Mouse (Mus musculus) intestine, postnatal 0 days (tissue): ENCODE results near the gene Mink1. TPM values are rescaled to one million over a fixed set of nuclear protein-coding genes. Genes with fewer than 3 reads are reported as not detected.
A peak's percentile ranks its signal among the peaks of the same experiment; 100 is the strongest.

Source experiments
- ATAC-seq: fragments of 200-750 bp; cut with Nextera tagmentation; 2 replicates; pipeline ENCODE4 v1.8.0; 2017; ENCODE audit warnings: mild to moderate bottlenecking, moderate TSS enrichment, moderate library complexity
- H3K27ac ChIP-seq: fragments of 300-500 bp; sonication (generic); 2 replicates; pipeline ENCODE4 v1.5.1; 2014; ENCODE audit warnings: mild to moderate bottlenecking, low read depth, low read length, moderate library complexity
- H3K27me3 ChIP-seq: fragments of 300-500 bp; sonication (generic); replicated peaks from 2 replicates; pipeline ENCODE4 v1.6.1; 2014; ENCODE audit warnings: low read length, mixed read lengths; ENCODE audit not compliant: control insufficient read depth, insufficient read depth
- H3K36me3 ChIP-seq: fragments of 300-500 bp; sonication (generic); 2 replicates; pipeline ENCODE4 v1.6.1; 2014; ENCODE audit warnings: mild to moderate bottlenecking, moderate library complexity; ENCODE audit not compliant: control insufficient read depth, insufficient read depth
- H3K4me1 ChIP-seq: fragments of 300-500 bp; sonication (generic); replicated peaks from 2 replicates; pipeline ENCODE4 v1.6.1; 2014; ENCODE audit warnings: antibody characterized with exemption, low read length, mixed read lengths; ENCODE audit not compliant: control insufficient read depth, insufficient read depth
- H3K4me2 ChIP-seq: fragments of 300-500 bp; sonication (generic); replicated peaks from 2 replicates; pipeline ENCODE4 v1.6.1; 2014; ENCODE audit warnings: low read depth, mild to moderate bottlenecking, moderate library complexity
- H3K4me3 ChIP-seq: fragments of 300-500 bp; sonication (generic); 2 replicates; pipeline ENCODE4 v1.5.1; 2014; ENCODE audit warnings: low read depth, low read length
- H3K9ac ChIP-seq: fragments of 300-500 bp; sonication (generic); 2 replicates; pipeline ENCODE4 v1.6.1; 2014; ENCODE audit warnings: mild to moderate bottlenecking, low read depth, low read length
- H3K9me3 ChIP-seq: fragments of 300-500 bp; sonication (generic); 2 replicates; pipeline ENCODE4 v1.6.1; 2016; ENCODE audit warnings: mixed run types; ENCODE audit not compliant: control insufficient read depth
- CTCF ChIP-seq: sonication (generic); IDR thresholded peaks from 2 replicates; pipeline ENCODE4 v1.5.1; 2016; ENCODE audit warnings: low read depth, mild to moderate bottlenecking, control low read depth, antibody characterized with exemption, moderate library complexity
- WGBS: fragments of 180-500 bp; shearing (Covaris S2); extraction: QIAGEN DNeasy Blood & Tissue Kit; methylation state at CpG from one replicate; pipeline ENCODE4 v1.1.7; 2014; 5-methylcytosine and 5-hydroxymethylcytosine counted together
- polyA plus RNA-seq: library from polyadenylated mRNA; unstranded; fragments of >200 nt; fragmentation: Nextera tagmentation; extraction: Ambion mirVana; gene quantifications from 2 replicates; pipeline ENCODE4 v1.2.1, GENCODE M21; 2015

Mink1 gene
- polyA plus RNA-seq, 1 experiment from 2014 or later = 5.8 TPM

GRCm38 (mm10) chr11:70594253-70594989, 31.7 kb downstream of the Mink1 start:
- Histone ChIP-seq H3K36me3 (peaks cover 18% of the 10 kb centered on the region), H3K4me2 (no peak overlapping the region), H3K9ac (no peak overlapping the region), H3K27me3 (no peaks in the 10 kb centered on the region), H3K4me3 (no peak overlapping the region), H3K4me1 (peaks cover 14% of the 10 kb centered on the region), H3K27ac (no peak overlapping the region), H3K9me3 (no peaks in the 10 kb centered on the region)
- no peak for ATAC-seq
- TF ChIP-seq CTCF = no peak
- 79% methylated on average over 15 of the region's 15 CpGs for WGBS

GRCm38 (mm10) chr11:70595638-70596037, 33.0 kb downstream of the Mink1 start:
- ATAC-seq = peak; percentile 71
- peak overlapping the region; percentile 37 for H3K4me2 ChIP-seq
- no peak overlapping the region for H3K4me3 ChIP-seq
- H3K27me3 ChIP-seq = no peaks in the 10 kb centered on the region
- H3K36me3 ChIP-seq = peaks cover 24% of the 10 kb centered on the region
- H3K9ac ChIP-seq = no peak overlapping the region
- peak overlapping the region; percentile 86 for H3K27ac ChIP-seq
- TF ChIP-seq CTCF = no peak
- WGBS = 22% methylated on average over 2 of the region's 2 CpGs
- H3K9me3 ChIP-seq = no peaks in the 10 kb centered on the region
- H3K4me1 ChIP-seq = peaks cover 14% of the 10 kb centered on the region

GRCm38 (mm10) chr11:70596094-70596493, 33.4 kb downstream of the Mink1 start:
- Histone ChIP-seq H3K4me2 (peak overlapping the region; percentile 28), H3K4me1 (peaks cover 14% of the 10 kb centered on the region), H3K27me3 (no peaks in the 10 kb centered on the region), H3K4me3 (no peak overlapping the region), H3K27ac (peak overlapping the region; percentile 86), H3K9me3 (no peaks in the 10 kb centered on the region), H3K36me3 (peaks cover 24% of the 10 kb centered on the region), H3K9ac (no peak overlapping the region)
- 40% methylated on average over 4 of the region's 4 CpGs for WGBS
- no peak for TF ChIP-seq CTCF
- ATAC-seq = 0 out of 2 replicates have a peak, but pooled peaks have one; percentile 46

GRCm38 (mm10) chr11:70597301-70597700, 34.6 kb downstream of the Mink1 start:
- no peak overlapping the region for H3K9ac ChIP-seq
- H3K27ac ChIP-seq = no peak overlapping the region
- H3K4me2 ChIP-seq = no peak overlapping the region
- H3K4me1 ChIP-seq = peaks cover 14% of the 10 kb centered on the region
- H3K27me3 ChIP-seq = no peaks in the 10 kb centered on the region
- H3K9me3 ChIP-seq = no peaks in the 10 kb centered on the region
- no peak for TF ChIP-seq CTCF
- H3K4me3 ChIP-seq = no peak overlapping the region
- H3K36me3 ChIP-seq = peaks cover 34% of the 10 kb centered on the region
- ATAC-seq = 0 out of 2 replicates have a peak, but pooled peaks have one; percentile 12
- 74% methylated on average over 6 of the region's 6 CpGs for WGBS

- peaks cover 14% of the 10 kb centered on the region for H3K4me1 ChIP-seq
- no peak overlapping the region for H3K9ac ChIP-seq
- H3K36me3 ChIP-seq = peaks cover 40% of the 10 kb centered on the region
- ATAC-seq = no peak
- no peak for TF ChIP-seq CTCF
- H3K4me2 ChIP-seq = no peak overlapping the region
- no peaks in the 10 kb centered on the region for H3K9me3 ChIP-seq
- WGBS = 84% methylated on average over 9 of the region's 9 CpGs
- H3K27me3 ChIP-seq = no peaks in the 10 kb centered on the region
- no peak overlapping the region for H3K4me3 ChIP-seq
- H3K27ac ChIP-seq = no peak overlapping the region
Measured at GRCm38 (mm10) chr11:70598451-70598953, 35.8 kb downstream of the Mink1 start.

GRCm38 (mm10) chr11:70605024-70605566, 42.4 kb downstream of the Mink1 start:
- WGBS = 53% methylated on average over 14 of the region's 14 CpGs
- ATAC-seq = 0 out of 2 replicates have a peak, but pooled peaks have one; percentile 20
- H3K9me3 ChIP-seq = no peaks in the 10 kb centered on the region
- no peaks in the 10 kb centered on the region for H3K27me3 ChIP-seq
- H3K4me1 ChIP-seq = no peaks in the 10 kb centered on the region
- TF ChIP-seq CTCF = peak; percentile 99
- peaks cover 81% of the 10 kb centered on the region for H3K36me3 ChIP-seq
- H3K4me3 ChIP-seq = no peak overlapping the region
- H3K9ac ChIP-seq = no peak overlapping the region
- no peak overlapping the region for H3K27ac ChIP-seq
- H3K4me2 ChIP-seq = no peak overlapping the region
